Mouse (Mus musculus) liver, postnatal 0 days (tissue): ENCODE results near the gene Edn1.

ENCODE experiments used
- CTCF ChIP-seq: sonication (generic); IDR thresholded peaks from 2 replicates; pipeline ENCODE4 v1.5.1; 2016; ENCODE audit warnings: antibody characterized with exemption, low read depth
- EP300 ChIP-seq: IDR thresholded peaks from 2 replicates; pipeline ENCODE4 v1.6.1; 2016; ENCODE audit warnings: antibody characterized with exemption, low read depth, mild to moderate bottlenecking

DNA sequence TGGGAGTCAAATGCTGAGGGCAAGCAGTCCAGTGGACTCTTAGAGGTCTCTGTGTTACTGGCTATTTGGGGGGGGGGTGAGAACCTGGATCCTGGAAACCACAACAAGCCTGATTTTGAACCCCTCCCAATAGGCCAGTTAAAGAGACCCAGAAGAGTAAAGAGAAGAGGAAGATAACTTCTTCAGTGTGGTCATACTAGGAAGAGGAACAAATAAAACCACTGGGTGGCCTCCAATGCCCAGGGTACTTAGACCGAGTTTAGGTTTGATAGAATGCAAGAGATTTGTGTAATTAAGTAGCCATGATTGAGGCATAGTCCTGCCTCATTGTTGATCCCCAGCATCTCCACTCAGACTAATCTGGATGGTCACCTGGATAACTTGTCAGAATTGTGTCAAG, 14.4 kb downstream of the Edn1 start:
- TF ChIP-seq CTCF (0 out of 2 replicates have a peak, but pooled peaks have one; percentile 9), EP300 (no peak)
